Mouse (Mus musculus): Measurements from ENCODE around the gene Tnks2.
A peak's percentile ranks its signal among the peaks of the same experiment; 100 is the strongest.

Gene Tnks2

GRCm38 (mm10) chr19:36897778-36898177 is 63.7 kb downstream of the Tnks2 start:
- no peak for DNase-seq

GRCm38 (mm10) chr19:36903377-36903776 is 69.3 kb downstream of the Tnks2 start:
- DNase-seq, result no peak

- peak; percentile 29 for DNase-seq
These were observed 70.4 kb downstream of the Tnks2 start for GRCm38 (mm10) chr19:36904211-36905007.

- DNase-seq, result no peak
These were observed 75.1 kb downstream of the Tnks2 start for GRCm38 (mm10) chr19:36909150-36909549.

- peak; percentile 56 for DNase-seq
These were observed 75.8 kb downstream of the Tnks2 start for GRCm38 (mm10) chr19:36909676-36910292.

- DNase-seq, result no peak
These were observed 76.5 kb downstream of the Tnks2 start for GRCm38 (mm10) chr19:36910424-36911045.

GRCm38 (mm10) chr19:36913064-36913463 is 79.0 kb downstream of the Tnks2 start:
- no peak for DNase-seq

GRCm38 (mm10) chr19:36916206-36916605 is 82.2 kb downstream of the Tnks2 start:
- no peak for DNase-seq

GRCm38 (mm10) chr19:36916876-36917389 is 82.9 kb downstream of the Tnks2 start:
- DNase-seq, result no peak

- DNase-seq, result peak; percentile 91
These were observed 84.6 kb downstream of the Tnks2 start for GRCm38 (mm10) chr19:36918441-36919301.

- no peak for DNase-seq
These were observed 85.4 kb downstream of the Tnks2 start, which contains the start of gene Fgfbp3 for GRCm38 (mm10) chr19:36919466-36919865. Fgfbp3 (minus strand) TSS chr19:36919615.

- no peak for DNase-seq
These were observed 88.0 kb downstream of the Tnks2 start for GRCm38 (mm10) chr19:36922015-36922414.

GRCm38 (mm10) chr19:36922936-36923335 is 88.9 kb downstream of the Tnks2 start:
- DNase-seq, result no peak

- peak; percentile 94 for DNase-seq
These were observed 91.9 kb downstream of the Tnks2 start, which contains the start of gene Btaf1 for GRCm38 (mm10) chr19:36925671-36926552. Btaf1 (plus strand) TSS chr19:36926079.

GRCm38 (mm10) chr19:36926553-36927236 is 92.7 kb downstream of the Tnks2 start:
- no peak for DNase-seq

GRCm38 (mm10) chr19:36927800-36928361 is 93.8 kb downstream of the Tnks2 start:
- DNase-seq, result no peak

- no peak for DNase-seq
These were observed 95.8 kb downstream of the Tnks2 start for GRCm38 (mm10) chr19:36929816-36930215.

- DNase-seq, result no peak
These were observed 98.1 kb downstream of the Tnks2 start for GRCm38 (mm10) chr19:36932097-36932496.

GRCm38 (mm10) chr19:36932613-36933012 is 98.6 kb downstream of the Tnks2 start:
- no peak for DNase-seq

- DNase-seq, result no peak
These were observed 102.3 kb downstream of the Tnks2 start for GRCm38 (mm10) chr19:36936285-36936684.
